Mouse (Mus musculus) retina, postnatal 1 day (tissue): ENCODE measurements at regions not wholly inside any gene's neighbourhood (a gene's known extent, or its start where the extent isn't known, plus 50 kb on each side); places are given as distances from the start of the nearest gene placed in this dataset.

Experiments
- DNase-seq: peaks from one replicate; pipeline ENCODE4 v3.0.0-alpha.2; 2012

- DNase-seq: no peak
Measured at GRCm38 (mm10) chr13:118603474-118603873, 66.1 kb upstream of the Fgf10 start.

GRCm38 (mm10) chr13:118596856-118597255 lies 72.7 kb upstream of the Fgf10 start:
- peak; percentile 6 for DNase-seq

GRCm38 (mm10) chr13:118596218-118596795 lies 73.3 kb upstream of the Fgf10 start:
- DNase-seq: no peak

- no peak for DNase-seq
Measured at GRCm38 (mm10) chr13:118592074-118592473, 77.5 kb upstream of the Fgf10 start.

GRCm38 (mm10) chr13:118572555-118572954 lies 97.0 kb upstream of the Fgf10 start:
- peak; percentile 10 for DNase-seq

GRCm38 (mm10) chr13:118565219-118565833 lies 104.3 kb upstream of the Fgf10 start:
- no peak for DNase-seq

- DNase-seq: no peak
Measured at GRCm38 (mm10) chr13:118558966-118559365, 110.6 kb upstream of the Fgf10 start.

- no peak for DNase-seq
Measured at GRCm38 (mm10) chr13:118552029-118552428, 117.6 kb upstream of the Fgf10 start.

- DNase-seq: no peak
Measured at GRCm38 (mm10) chr13:118538742-118539141, 130.8 kb upstream of the Fgf10 start.

- DNase-seq: no peak
Measured at GRCm38 (mm10) chr13:118513961-118514360, 126.9 kb upstream of the Mrps30 start.

- peak; percentile 6 for DNase-seq
Measured at GRCm38 (mm10) chr13:118506136-118506535, 119.1 kb upstream of the Mrps30 start.

GRCm38 (mm10) chr13:118490610-118491009 lies 103.6 kb upstream of the Mrps30 start:
- no peak for DNase-seq

GRCm38 (mm10) chr13:118483031-118483430 lies 96.0 kb upstream of the Mrps30 start:
- peak; percentile 33 for DNase-seq

GRCm38 (mm10) chr13:118480237-118480636 lies 93.2 kb upstream of the Mrps30 start:
- no peak for DNase-seq

GRCm38 (mm10) chr13:118478487-118478886 lies 91.4 kb upstream of the Mrps30 start:
- no peak for DNase-seq

- DNase-seq: no peak
Measured at GRCm38 (mm10) chr13:118472578-118472977, 85.5 kb upstream of the Mrps30 start.

GRCm38 (mm10) chr13:118459672-118460384 lies 72.8 kb upstream of the Mrps30 start:
- DNase-seq: no peak

- DNase-seq: no peak
Measured at GRCm38 (mm10) chr13:118448977-118449705, 62.1 kb upstream of the Mrps30 start.

GRCm38 (mm10) chr13:118441322-118442064 lies 54.4 kb upstream of the Mrps30 start:
- no peak for DNase-seq
